Mouse (Mus musculus): ENCODE measurements around the gene Glis1.
A peak's percentile ranks its signal among the peaks of the same experiment; 100 is the strongest.

Glis1 gene

GRCm38 (mm10) chr4:107636099-107636498 is 201.7 kb downstream of the Glis1 start:
- DNase-seq, result no peak

GRCm38 (mm10) chr4:107637670-107638069 is 203.3 kb downstream of the Glis1 start:
- DNase-seq, result peak in 1 of 2 experiments; percentile 24

GRCm38 (mm10) chr4:107638303-107638702 is 203.9 kb downstream of the Glis1 start:
- DNase-seq, result no peak

- no peak for DNase-seq
These were observed 207.2 kb downstream of the Glis1 start for GRCm38 (mm10) chr4:107641624-107642023.

GRCm38 (mm10) chr4:107648959-107649485 is 214.6 kb downstream of the Glis1 start:
- DNase-seq, result no peak

GRCm38 (mm10) chr4:107651021-107651496 is 216.7 kb downstream of the Glis1 start:
- DNase-seq, result no peak

GRCm38 (mm10) chr4:107652598-107653279 is 218.3 kb downstream of the Glis1 start:
- peak in 1 of 2 experiments; percentile 36 for DNase-seq

GRCm38 (mm10) chr4:107653280-107653643 is 218.9 kb downstream of the Glis1 start:
- DNase-seq, result no peak

- no peak for DNase-seq
These were observed 226.3 kb downstream of the Glis1 start for GRCm38 (mm10) chr4:107660649-107661048.

- no peak for DNase-seq
These were observed 234.1 kb downstream of the Glis1 start for GRCm38 (mm10) chr4:107668514-107668913.

GRCm38 (mm10) chr4:107670731-107671130 is 236.3 kb downstream of the Glis1 start:
- no peak for DNase-seq

- peak; percentile 52 to 67 for DNase-seq
These were observed 239.4 kb downstream of the Glis1 start for GRCm38 (mm10) chr4:107673638-107674321.

GRCm38 (mm10) chr4:107674322-107674644 is 239.9 kb downstream of the Glis1 start:
- no peak for DNase-seq

GRCm38 (mm10) chr4:107675645-107676044 is 241.3 kb downstream of the Glis1 start:
- no peak for DNase-seq

GRCm38 (mm10) chr4:107680311-107681098 is 246.1 kb downstream of the Glis1 start:
- DNase-seq, result no peak

GRCm38 (mm10) chr4:107681099-107681849 is 246.9 kb downstream of the Glis1 start:
- no peak for DNase-seq

- DNase-seq, result no peak
These were observed 248.8 kb downstream of the Glis1 start for GRCm38 (mm10) chr4:107683006-107683756.

- DNase-seq, result no peak
These were observed 249.7 kb downstream of the Glis1 start, which contains the start of gene Dmrtb1 for GRCm38 (mm10) chr4:107684130-107684529. Gene Dmrtb1 (minus strand): TSS chr4:107684230.
